ENCODE assay signal across 8 mouse cellular contexts in genomic region chr7:4752821-4753570, GRCm38 (mm10). TPM values are rescaled to one million over a fixed set of nuclear protein-coding genes. Genes with fewer than 3 reads are reported as not detected.
A peak's percentile ranks its signal among the peaks of the same experiment; 100 is the strongest.
DNase-seq lines count a peak whose midpoint lies in the region; ATAC-seq lines count a peak whose summit lies in the region.

Gene Cox6b2 (minus strand): TSS chr7:4753094.

- peak within 1 kb of the TSS; percentile 26 for H3K9ac ChIP-seq in embryonic facial prominence, embryonic 14.5 days (ENCODE audit: low read depth, low read length)
- peak within 1 kb of the TSS; percentile 60 for H3K9ac ChIP-seq in heart, embryonic 11.5 days (ENCODE audit: low read depth, low read length)
- peak within 1 kb of the TSS; percentile 64 for H3K9ac ChIP-seq in liver, embryonic 11.5 days (ENCODE audit: low read depth, low read length)

- no peaks in the 10 kb centered on the region for H3K36me3 ChIP-seq in embryonic facial prominence, embryonic 14.5 days (ENCODE audit: control insufficient read depth, insufficient read depth, low read length)
- H3K36me3 ChIP-seq in heart, embryonic 11.5 days (ENCODE audit: control insufficient read depth, insufficient read depth, low read length), result no peaks in the 10 kb centered on the region
- 0 out of 2 replicates have a peak, but pooled peaks cover 3% of the 10 kb centered on the region for H3K36me3 ChIP-seq in liver, embryonic 11.5 days (ENCODE audit: control insufficient read depth, insufficient read depth, low read length)

- H3K4me2 ChIP-seq in embryonic facial prominence, embryonic 14.5 days (ENCODE audit: low read depth, low read length), result peak within 1 kb of the TSS; percentile 63
- peak within 1 kb of the TSS; percentile 68 for H3K4me2 ChIP-seq in heart, embryonic 11.5 days
- peak within 1 kb of the TSS; percentile 69 for H3K4me2 ChIP-seq in liver, embryonic 11.5 days

- peak within 1 kb of the TSS; percentile 41 for H3K4me3 ChIP-seq in embryonic facial prominence, embryonic 14.5 days (ENCODE audit: low read depth, low read length)
- H3K4me3 ChIP-seq in heart, embryonic 11.5 days (ENCODE audit: low read depth, low read length), result peak within 1 kb of the TSS; percentile 43
- H3K4me3 ChIP-seq in liver, embryonic 11.5 days (ENCODE audit: low read depth, low read length), result peak within 1 kb of the TSS; percentile 60

- peak within 1 kb of the TSS; percentile 53 for H3K27ac ChIP-seq in embryonic facial prominence, embryonic 14.5 days (replicated peaks; ENCODE audit: low read depth, low read length)
- H3K27ac ChIP-seq in heart, embryonic 11.5 days (ENCODE audit: low read depth, low read length), result no peak within 1 kb of the TSS
- peak within 1 kb of the TSS; percentile 72 for H3K27ac ChIP-seq in liver, embryonic 11.5 days (ENCODE audit: low read depth, low read length)

- WGBS in embryonic facial prominence, embryonic 14.5 days, result 4% methylated on average over 24 of the region's 24 CpGs
- WGBS in heart, embryonic 11.5 days (ENCODE audit: insufficient replicate concordance), result 3% methylated on average over 21 of the region's 24 CpGs
- 4% methylated on average over 24 of the region's 24 CpGs for WGBS in liver, embryonic 11.5 days

- DNase-seq in cerebellum, adult 9-10 months, result peak; percentile 35
- no peak for DNase-seq in cerebellum, adult 11-12 months
- DNase-seq in embryonic facial prominence, embryonic 14.5 days (ENCODE audit: low spot score), result peak; percentile 97
- DNase-seq in kidney, adult 9 months, result peak; percentile 80
- DNase-seq in liver, embryonic 11.5 days (ENCODE audit: low spot score), result peak; percentile 87
- peak; percentile 75 to 83 for DNase-seq in spleen, postnatal 36 days (ENCODE audit: low spot score in 2 of 2)

- H3K27me3 ChIP-seq in embryonic facial prominence, embryonic 14.5 days (replicated peaks; ENCODE audit: control insufficient read depth, insufficient read depth, low read length), result no peaks in the 10 kb centered on the region
- H3K27me3 ChIP-seq in heart, embryonic 11.5 days (ENCODE audit: control insufficient read depth, insufficient read depth, low read length), result no peaks in the 10 kb centered on the region
- no peaks in the 10 kb centered on the region for H3K27me3 ChIP-seq in liver, embryonic 11.5 days (replicated peaks; ENCODE audit: control insufficient read depth, insufficient read depth, low read length)

- H3K4me1 ChIP-seq in embryonic facial prominence, embryonic 14.5 days (ENCODE audit: control insufficient read depth, insufficient read depth, low read length), result peaks cover 14% of the 10 kb centered on the region
- H3K4me1 ChIP-seq in heart, embryonic 11.5 days (ENCODE audit: control insufficient read depth, insufficient read depth, low read length), result peaks cover 12% of the 10 kb centered on the region
- H3K4me1 ChIP-seq in liver, embryonic 11.5 days (replicated peaks; ENCODE audit: control insufficient read depth, insufficient read depth, low read length), result peaks cover 24% of the 10 kb centered on the region

- peak; percentile 94 for ATAC-seq in embryonic facial prominence, embryonic 14.5 days (ENCODE audit: low read depth)
- peak; percentile 93 for ATAC-seq in heart, embryonic 11.5 days (replicated peaks; ENCODE audit: insufficient number of reproducible peaks, low FRiP score, low TSS enrichment)
- peak; percentile 90 for ATAC-seq in liver, embryonic 11.5 days (replicated peaks; ENCODE audit: low FRiP score)
- ATAC-seq in monocyte, adult 5-6 weeks (replicated peaks; ENCODE audit: insufficient number of reproducible peaks, low FRiP score, low TSS enrichment, poor library complexity, severe bottlenecking), result 0 out of 2 replicates have a peak, but pooled peaks have one; percentile 29

- no peaks in the 10 kb centered on the region for H3K9me3 ChIP-seq in embryonic facial prominence, embryonic 14.5 days (ENCODE audit: control insufficient read depth, low read length)
- H3K9me3 ChIP-seq in heart, embryonic 11.5 days (replicated peaks; ENCODE audit: control insufficient read depth, low read length), result no peaks in the 10 kb centered on the region
- H3K9me3 ChIP-seq in liver, embryonic 11.5 days (ENCODE audit: control insufficient read depth, low read length), result no peaks in the 10 kb centered on the region

RNA-seq across cellular contexts. Expression of gene Cox6b2, which starts in this region (rescaled TPM):
- 36.4 and 39.6 TPM in 2 replicates for polyA plus RNA-seq in embryonic facial prominence, embryonic 14.5 days (2014; fragmentation: Nextera tagmentation; extraction: Ambion mirVana)
- polyA plus RNA-seq in heart, embryonic 11.5 days (2014; fragmentation: Nextera tagmentation; extraction: Ambion mirVana), result 32.9 and 42.4 TPM in 2 replicates
- 111 and 116 TPM in 2 replicates for polyA plus RNA-seq in liver, embryonic 11.5 days (2014; fragmentation: Nextera tagmentation; extraction: Ambion mirVana)
- total RNA-seq in monocyte, adult 5-6 weeks (2017), result 4.7 TPM in 1 of 3 replicates, not detected in the others

Comparison
In these comparisons a context has a peak if more than half of its experiments do, and no peak if none do; other contexts are left out.
1. ATAC-seq: peak in every context shown above with its lines; median percentile 94 in embryonic facial prominence, embryonic 14.5 days; 93 in heart, embryonic 11.5 days; 90 in liver, embryonic 11.5 days; 29 in monocyte, adult 5-6 weeks.